Mouse (Mus musculus) lung, embryonic 16.5 days (tissue): Measurements from ENCODE around the gene Pak3. TPM values are rescaled to one million over a fixed set of nuclear protein-coding genes. Genes with fewer than 3 reads are reported as not detected.

Experiments used
- ATAC-seq: fragments of 200-750 bp; cut with Nextera tagmentation; 2 replicates; pipeline ENCODE4 v1.8.0; 2017; ENCODE audit warnings: low read depth, mild to moderate bottlenecking, moderate library complexity
- H3K27ac ChIP-seq: fragments of 300-500 bp; sonication (generic); 2 replicates; pipeline ENCODE4 v1.5.1; 2014; ENCODE audit warnings: mild to moderate bottlenecking, control low read depth, low read length
- H3K27me3 ChIP-seq: fragments of 300-500 bp; sonication (generic); 2 replicates; pipeline ENCODE4 v1.6.1; 2014; ENCODE audit warnings: low read depth, low read length, mixed read lengths; ENCODE audit not compliant: control insufficient read depth, insufficient read depth
- H3K36me3 ChIP-seq: fragments of 300-500 bp; sonication (generic); 2 replicates; pipeline ENCODE4 v1.6.1; 2014; ENCODE audit warnings: low read length; ENCODE audit not compliant: control insufficient read depth, insufficient read depth
- H3K4me1 ChIP-seq: fragments of 300-500 bp; sonication (generic); replicated peaks from 2 replicates; pipeline ENCODE4 v1.6.1; 2014; ENCODE audit warnings: low read length, mixed read lengths; ENCODE audit not compliant: control insufficient read depth, insufficient read depth
- H3K4me2 ChIP-seq: fragments of 300-500 bp; sonication (generic); 2 replicates; pipeline ENCODE4 v1.6.1; 2014; ENCODE audit warnings: low read depth, low read length, control low read depth
- H3K4me3 ChIP-seq: fragments of 300-500 bp; sonication (generic); 2 replicates; pipeline ENCODE4 v1.5.1; 2014; ENCODE audit warnings: mild to moderate bottlenecking, low read length, control low read depth
- H3K9ac ChIP-seq: fragments of 300-500 bp; sonication (generic); 2 replicates; pipeline ENCODE4 v1.6.1; 2014; ENCODE audit warnings: low read length, control low read depth
- H3K9me3 ChIP-seq: fragments of 300-500 bp; sonication (generic); 2 replicates; pipeline ENCODE4 v1.6.1; 2016; ENCODE audit warnings: low read length; ENCODE audit not compliant: control insufficient read depth
- WGBS: fragments of 180-500 bp; shearing (Covaris S2); extraction: QIAGEN DNeasy Blood & Tissue Kit; methylation state at CpG from one replicate; pipeline ENCODE4 v1.1.7; 2014; 5-methylcytosine and 5-hydroxymethylcytosine counted together
- polyA plus RNA-seq: library from polyadenylated mRNA; unstranded; fragments of >200 nt; fragmentation: Nextera tagmentation; extraction: Ambion mirVana; gene quantifications from 2 replicates; pipeline ENCODE4 v1.2.1, GENCODE M21; 2015

Gene Pak3
- polyA plus RNA-seq, 1 experiment from 2014 or later, result 8.3 TPM

- Histone ChIP-seq H3K9ac (no peak overlapping the region), H3K27ac (no peak overlapping the region), H3K4me2 (no peak overlapping the region), H3K4me3 (no peak overlapping the region), H3K36me3 (no peaks in the 10 kb centered on the region), H3K27me3 (no peaks in the 10 kb centered on the region), H3K9me3 (no peaks in the 10 kb centered on the region), H3K4me1 (no peaks in the 10 kb centered on the region)
- no peak for ATAC-seq
- WGBS, result 63% methylated on average over 2 of the region's 2 CpGs
Measured at GRCm38 (mm10) chrX:143542756-143543155, 24.4 kb downstream of the Pak3 start.

GRCm38 (mm10) chrX:143543186-143543793, 24.9 kb downstream of the Pak3 start:
- no peak for ATAC-seq
- WGBS, result 52% methylated on average over 7 of the region's 7 CpGs

GRCm38 (mm10) chrX:143573691-143574090, 55.3 kb downstream of the Pak3 start:
- WGBS, result 36% methylated on average over 2 of the region's 2 CpGs
- Histone ChIP-seq H3K4me1 (no peaks in the 10 kb centered on the region), H3K4me3 (no peak overlapping the region), H3K9ac (no peak overlapping the region), H3K27me3 (peaks cover 3% of the 10 kb centered on the region; the same call in 1 of the 2 replicates), H3K36me3 (no peaks in the 10 kb centered on the region), H3K9me3 (no peaks in the 10 kb centered on the region), H3K4me2 (no peak overlapping the region), H3K27ac (no peak overlapping the region)
- no peak for ATAC-seq

More at GRCm38 (mm10) chrX:143543186-143543793, 24.9 kb downstream of the Pak3 start:
- no peak overlapping the region for H3K4me3 ChIP-seq
- H3K4me1 ChIP-seq, result no peaks in the 10 kb centered on the region
- H3K27me3 ChIP-seq, result no peaks in the 10 kb centered on the region
- H3K9ac ChIP-seq, result no peak overlapping the region
- no peaks in the 10 kb centered on the region for H3K9me3 ChIP-seq
- H3K4me2 ChIP-seq, result no peak overlapping the region
- H3K36me3 ChIP-seq, result no peaks in the 10 kb centered on the region
- H3K27ac ChIP-seq, result no peak overlapping the region

- no peaks in the 10 kb centered on the region for H3K4me1 ChIP-seq
- H3K9me3 ChIP-seq, result no peaks in the 10 kb centered on the region
- no peak overlapping the region for H3K4me3 ChIP-seq
- ATAC-seq, result peak; percentile 92
- 35% methylated on average over 2 of the region's 2 CpGs for WGBS
- H3K27me3 ChIP-seq, result peaks cover 3% of the 10 kb centered on the region; the same call in 1 of the 2 replicates
- no peak overlapping the region for H3K9ac ChIP-seq
- H3K36me3 ChIP-seq, result no peaks in the 10 kb centered on the region
- no peak overlapping the region for H3K4me2 ChIP-seq
- H3K27ac ChIP-seq, result no peak overlapping the region; the same call in 1 of the 2 replicates
Measured at GRCm38 (mm10) chrX:143579925-143580324, 61.5 kb downstream of the Pak3 start.

DNA sequence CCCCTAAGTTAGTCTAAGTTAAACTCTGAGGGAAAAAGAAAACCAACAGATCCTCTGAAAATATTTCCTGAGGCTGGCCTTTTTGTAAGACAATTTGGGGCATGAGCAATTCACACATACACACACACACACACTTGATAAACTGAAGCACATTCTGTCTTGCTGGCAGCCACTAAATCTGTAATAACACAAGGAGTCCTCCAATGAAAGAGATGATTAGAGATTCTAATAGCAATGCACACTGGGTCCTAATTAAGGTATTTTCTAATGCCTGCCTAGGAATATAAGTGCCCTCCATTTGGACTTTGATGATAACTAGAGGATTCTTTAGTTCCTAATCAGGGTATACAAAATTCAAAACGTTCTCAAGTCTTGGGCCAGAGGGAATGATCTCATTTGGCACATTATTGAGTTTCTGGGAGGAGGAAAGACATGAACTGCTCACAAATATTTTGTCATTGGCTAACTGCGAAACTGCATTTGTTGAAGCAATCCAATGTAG, 62.1 kb downstream of the Pak3 start:
- no peak for ATAC-seq
- Histone ChIP-seq H3K36me3 (no peaks in the 10 kb centered on the region), H3K4me1 (no peaks in the 10 kb centered on the region), H3K4me2 (no peak overlapping the region), H3K9ac (no peak overlapping the region), H3K9me3 (no peaks in the 10 kb centered on the region), H3K27me3 (0 out of 2 replicates have a peak, but pooled peaks cover 3% of the 10 kb centered on the region), H3K4me3 (no peak overlapping the region), H3K27ac (no peak overlapping the region)
- 38% methylated on average over 2 of the region's 2 CpGs for WGBS

DNA sequence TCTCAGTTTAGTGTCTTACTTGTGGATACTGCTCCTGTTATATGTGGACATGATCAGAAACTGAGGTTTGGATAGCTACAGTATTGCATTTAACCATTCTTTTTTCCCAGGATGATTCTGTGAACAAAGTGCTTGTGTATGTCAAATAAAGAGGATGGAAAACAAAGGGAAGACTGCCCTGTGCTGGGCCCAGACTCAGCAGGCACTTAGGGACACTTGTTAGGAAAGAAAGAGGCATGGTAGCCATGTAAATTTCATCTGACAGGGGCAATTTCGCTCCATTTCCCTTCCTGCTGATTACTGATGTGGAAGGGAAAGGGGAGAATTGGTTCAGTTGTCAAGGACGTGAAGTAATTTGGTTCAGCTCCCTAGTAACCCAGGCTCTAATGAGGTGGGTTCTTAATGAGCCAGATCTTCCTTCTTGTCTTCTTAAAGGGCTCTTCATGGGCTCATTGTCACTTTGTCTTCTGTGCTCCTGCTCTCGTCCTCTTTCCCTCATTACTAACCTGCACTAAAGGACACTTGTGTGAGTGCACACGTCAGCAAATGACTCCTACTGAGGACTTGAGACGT, 88.6 kb downstream of the Pak3 start:
- no peak overlapping the region for H3K27ac ChIP-seq
- no peaks in the 10 kb centered on the region for H3K9me3 ChIP-seq
- WGBS, result 57% methylated on average over 5 of the region's 5 CpGs
- no peaks in the 10 kb centered on the region for H3K36me3 ChIP-seq
- H3K4me2 ChIP-seq, result no peak overlapping the region
- H3K4me3 ChIP-seq, result no peak overlapping the region
- H3K9ac ChIP-seq, result no peak overlapping the region
- no peaks in the 10 kb centered on the region for H3K4me1 ChIP-seq
- H3K27me3 ChIP-seq, result no peaks in the 10 kb centered on the region
- no peak for ATAC-seq

DNA sequence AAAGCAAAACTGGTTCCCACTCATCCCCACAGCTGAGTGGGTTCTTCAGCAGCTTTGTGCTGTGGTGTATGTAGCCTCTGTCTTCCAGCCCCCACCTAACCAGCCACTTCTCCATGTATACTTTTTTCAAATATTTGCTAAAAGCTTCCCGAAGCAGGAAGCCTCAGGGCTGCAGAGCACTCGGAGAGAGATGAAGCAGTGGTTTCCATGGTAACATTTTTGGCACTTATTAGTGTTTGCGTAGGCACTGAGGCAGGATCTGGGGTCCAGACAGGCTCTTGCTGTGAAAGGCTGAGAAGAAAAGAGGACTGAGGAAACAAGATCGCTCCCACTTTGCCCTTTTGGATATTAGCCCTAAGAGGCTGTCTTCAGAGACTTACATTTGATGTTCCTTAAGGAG, 100.3 kb downstream of the Pak3 start:
- ATAC-seq, result peak; percentile 75
- no peaks in the 10 kb centered on the region for H3K27me3 ChIP-seq
- 26% methylated on average over 4 of the region's 4 CpGs for whole genome bisulfite sequencing
- no peak overlapping the region for H3K27ac ChIP-seq
- no peaks in the 10 kb centered on the region for H3K9me3 ChIP-seq
- H3K4me2 ChIP-seq, result no peak overlapping the region
- no peak overlapping the region for H3K9ac ChIP-seq
- H3K36me3 ChIP-seq, result no peaks in the 10 kb centered on the region
- no peaks in the 10 kb centered on the region for H3K4me1 ChIP-seq
- no peak overlapping the region for H3K4me3 ChIP-seq

DNA sequence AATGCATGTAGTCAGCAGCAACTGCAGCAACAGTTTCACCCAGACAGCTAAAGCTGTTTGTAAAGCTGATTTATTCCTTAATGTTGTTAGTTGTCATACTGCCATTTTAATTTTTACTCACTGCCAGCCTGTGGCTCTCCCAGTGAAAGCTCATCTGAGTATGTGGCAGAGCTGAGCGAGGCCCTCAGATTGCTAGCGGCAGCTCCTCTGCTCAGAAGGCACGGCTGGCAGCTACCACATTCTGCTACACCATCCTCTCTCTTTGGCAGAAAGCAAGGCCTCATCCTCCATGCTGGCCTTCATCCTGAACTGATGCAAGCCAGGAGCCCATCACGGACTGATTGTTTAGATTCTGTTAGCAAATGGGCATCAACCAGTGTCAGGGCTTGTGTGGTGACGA, 109.4 kb downstream of the Pak3 start:
- no peak for ATAC-seq
- WGBS, result 77% methylated on average over 5 of the region's 5 CpGs
- Histone ChIP-seq H3K4me2 (no peak overlapping the region), H3K4me3 (no peak overlapping the region), H3K36me3 (no peaks in the 10 kb centered on the region), H3K9me3 (no peaks in the 10 kb centered on the region), H3K4me1 (no peaks in the 10 kb centered on the region), H3K9ac (no peak overlapping the region), H3K27ac (no peak overlapping the region), H3K27me3 (no peaks in the 10 kb centered on the region)

GRCm38 (mm10) chrX:143643936-143644335, 125.5 kb downstream of the Pak3 start:
- Histone ChIP-seq H3K9me3 (no peaks in the 10 kb centered on the region), H3K9ac (no peak overlapping the region), H3K36me3 (no peaks in the 10 kb centered on the region), H3K27ac (no peak overlapping the region), H3K4me2 (no peak overlapping the region), H3K27me3 (no peaks in the 10 kb centered on the region), H3K4me3 (no peak overlapping the region), H3K4me1 (no peaks in the 10 kb centered on the region)
- 78% methylated on average over 2 of the region's 2 CpGs for WGBS
- ATAC-seq, result no peak
